Mouse (Mus musculus): ENCODE results near the gene Tspan6. TPM values are rescaled to one million over a fixed set of nuclear protein-coding genes. Genes with fewer than 3 reads are reported as not detected.

The Tspan6 gene
- 156 and 165 TPM in 2 replicates for polyA plus RNA-seq (2014; fragmentation: Nextera tagmentation; extraction: Ambion mirVana)

GRCm38 (mm10) chrX:133898014-133898542 is at the start of gene Tspan6:
Tspan6 (minus strand) TSS chrX:133898429.
- WGBS (ENCODE audit: insufficient replicate concordance): 16% methylated on average over 33 of the region's 33 CpGs
- Histone ChIP-seq H3K27ac (ENCODE audit: low read depth, low read length) (no peak within 1 kb of the TSS), H3K4me2 (peak within 1 kb of the TSS; percentile 58), H3K27me3 (ENCODE audit: control insufficient read depth, insufficient read depth, low read length) (no peaks in the 10 kb centered on the region), H3K4me3 (ENCODE audit: low read depth, low read length) (peak within 1 kb of the TSS; percentile 55), H3K4me1 (ENCODE audit: control insufficient read depth, insufficient read depth, low read length) (no peaks in the 10 kb centered on the region), H3K9me3 (replicated peaks; ENCODE audit: control insufficient read depth, low read length) (no peaks in the 10 kb centered on the region), H3K9ac (ENCODE audit: low read depth, low read length) (peak within 1 kb of the TSS; percentile 79), H3K36me3 (ENCODE audit: control insufficient read depth, insufficient read depth, low read length) (no peaks in the 10 kb centered on the region)
- ATAC-seq (replicated peaks; ENCODE audit: insufficient number of reproducible peaks, low FRiP score, low TSS enrichment): peak; percentile 55

- Histone ChIP-seq H3K4me2 (no peak overlapping the region), H3K36me3 (ENCODE audit: control insufficient read depth, insufficient read depth, low read length) (no peaks in the 10 kb centered on the region), H3K27ac (ENCODE audit: low read depth, low read length) (no peak overlapping the region), H3K4me3 (ENCODE audit: low read depth, low read length) (no peak overlapping the region), H3K4me1 (ENCODE audit: control insufficient read depth, insufficient read depth, low read length) (no peaks in the 10 kb centered on the region), H3K9ac (ENCODE audit: low read depth, low read length) (no peak overlapping the region), H3K9me3 (replicated peaks; ENCODE audit: control insufficient read depth, low read length) (no peaks in the 10 kb centered on the region), H3K27me3 (ENCODE audit: control insufficient read depth, insufficient read depth, low read length) (no peaks in the 10 kb centered on the region)
- ATAC-seq (replicated peaks; ENCODE audit: insufficient number of reproducible peaks, low FRiP score, low TSS enrichment): no peak
- 28% methylated on average over 3 of the region's 3 CpGs for WGBS (ENCODE audit: insufficient replicate concordance)
These were observed 49.2 kb upstream of the Tspan6 start for GRCm38 (mm10) chrX:133947427-133947826.

GRCm38 (mm10) chrX:133939561-133939960 is 41.3 kb upstream of the Tspan6 start:
- Histone ChIP-seq H3K9me3 (replicated peaks; ENCODE audit: control insufficient read depth, low read length) (no peaks in the 10 kb centered on the region), H3K4me1 (ENCODE audit: control insufficient read depth, insufficient read depth, low read length) (no peaks in the 10 kb centered on the region), H3K4me3 (ENCODE audit: low read depth, low read length) (no peak overlapping the region), H3K4me2 (no peak overlapping the region), H3K36me3 (ENCODE audit: control insufficient read depth, insufficient read depth, low read length) (no peaks in the 10 kb centered on the region), H3K9ac (ENCODE audit: low read depth, low read length) (no peak overlapping the region), H3K27ac (ENCODE audit: low read depth, low read length) (no peak overlapping the region), H3K27me3 (ENCODE audit: control insufficient read depth, insufficient read depth, low read length) (no peaks in the 10 kb centered on the region)
- WGBS (ENCODE audit: insufficient replicate concordance): 40% methylated on average over 1 of the region's 1 CpGs
- no peak for ATAC-seq (replicated peaks; ENCODE audit: insufficient number of reproducible peaks, low FRiP score, low TSS enrichment)

GRCm38 (mm10) chrX:133936605-133937225 is 38.5 kb upstream of the Tspan6 start:
- H3K9ac ChIP-seq (ENCODE audit: low read depth, low read length): no peak overlapping the region
- H3K27ac ChIP-seq (ENCODE audit: low read depth, low read length): no peak overlapping the region
- no peaks in the 10 kb centered on the region for H3K36me3 ChIP-seq (ENCODE audit: control insufficient read depth, insufficient read depth, low read length)
- no peak overlapping the region for H3K4me3 ChIP-seq (ENCODE audit: low read depth, low read length)
- H3K9me3 ChIP-seq (replicated peaks; ENCODE audit: control insufficient read depth, low read length): no peaks in the 10 kb centered on the region
- ATAC-seq (replicated peaks; ENCODE audit: insufficient number of reproducible peaks, low FRiP score, low TSS enrichment): no peak
- WGBS (ENCODE audit: insufficient replicate concordance): 65% methylated on average over 4 of the region's 4 CpGs
- no peaks in the 10 kb centered on the region for H3K4me1 ChIP-seq (ENCODE audit: control insufficient read depth, insufficient read depth, low read length)
- H3K4me2 ChIP-seq: no peak overlapping the region
- H3K27me3 ChIP-seq (ENCODE audit: control insufficient read depth, insufficient read depth, low read length): no peaks in the 10 kb centered on the region

- no peaks in the 10 kb centered on the region for H3K4me1 ChIP-seq (ENCODE audit: control insufficient read depth, insufficient read depth, low read length)
- no peaks in the 10 kb centered on the region for H3K9me3 ChIP-seq (replicated peaks; ENCODE audit: control insufficient read depth, low read length)
- H3K4me3 ChIP-seq (ENCODE audit: low read depth, low read length): no peak overlapping the region
- ATAC-seq (replicated peaks; ENCODE audit: insufficient number of reproducible peaks, low FRiP score, low TSS enrichment): no peak
- WGBS (ENCODE audit: insufficient replicate concordance): 48% methylated on average over 12 of the region's 12 CpGs
- no peak overlapping the region for H3K9ac ChIP-seq (ENCODE audit: low read depth, low read length)
- no peaks in the 10 kb centered on the region for H3K36me3 ChIP-seq (ENCODE audit: control insufficient read depth, insufficient read depth, low read length)
- H3K4me2 ChIP-seq: no peak overlapping the region
- no peak overlapping the region for H3K27ac ChIP-seq (ENCODE audit: low read depth, low read length)
- H3K27me3 ChIP-seq (ENCODE audit: control insufficient read depth, insufficient read depth, low read length): no peaks in the 10 kb centered on the region
These were observed 33.2 kb upstream of the Tspan6 start for GRCm38 (mm10) chrX:133931302-133932013.

GRCm38 (mm10) chrX:133926760-133927159 is 28.5 kb upstream of the Tspan6 start:
- Histone ChIP-seq H3K9me3 (replicated peaks; ENCODE audit: control insufficient read depth, low read length) (no peaks in the 10 kb centered on the region), H3K27ac (ENCODE audit: low read depth, low read length) (no peak overlapping the region), H3K4me1 (ENCODE audit: control insufficient read depth, insufficient read depth, low read length) (no peaks in the 10 kb centered on the region), H3K4me3 (ENCODE audit: low read depth, low read length) (no peak overlapping the region), H3K27me3 (ENCODE audit: control insufficient read depth, insufficient read depth, low read length) (no peaks in the 10 kb centered on the region), H3K4me2 (no peak overlapping the region), H3K36me3 (ENCODE audit: control insufficient read depth, insufficient read depth, low read length) (no peaks in the 10 kb centered on the region), H3K9ac (ENCODE audit: low read depth, low read length) (no peak overlapping the region)
- 61% methylated on average over 5 of the region's 5 CpGs for WGBS (ENCODE audit: insufficient replicate concordance)
- ATAC-seq (replicated peaks; ENCODE audit: insufficient number of reproducible peaks, low FRiP score, low TSS enrichment): no peak

GRCm38 (mm10) chrX:133921187-133921586 is 23.0 kb upstream of the Tspan6 start:
- Histone ChIP-seq H3K27ac (ENCODE audit: low read depth, low read length) (no peak overlapping the region), H3K27me3 (ENCODE audit: control insufficient read depth, insufficient read depth, low read length) (no peaks in the 10 kb centered on the region), H3K9me3 (replicated peaks; ENCODE audit: control insufficient read depth, low read length) (no peaks in the 10 kb centered on the region), H3K4me3 (ENCODE audit: low read depth, low read length) (no peak overlapping the region), H3K36me3 (ENCODE audit: control insufficient read depth, insufficient read depth, low read length) (no peaks in the 10 kb centered on the region), H3K4me1 (ENCODE audit: control insufficient read depth, insufficient read depth, low read length) (no peaks in the 10 kb centered on the region), H3K9ac (ENCODE audit: low read depth, low read length) (no peak overlapping the region), H3K4me2 (no peak overlapping the region)
- no peak for ATAC-seq (replicated peaks; ENCODE audit: insufficient number of reproducible peaks, low FRiP score, low TSS enrichment)
- 62% methylated on average over 4 of the region's 4 CpGs for WGBS (ENCODE audit: insufficient replicate concordance)

- Histone ChIP-seq H3K9ac (ENCODE audit: low read depth, low read length) (no peak overlapping the region), H3K27ac (ENCODE audit: low read depth, low read length) (peak overlapping the region; percentile 70; the same call in 1 of the 2 replicates), H3K4me2 (0 out of 2 replicates have a peak overlapping the region, but pooled peaks have one; percentile 16), H3K36me3 (ENCODE audit: control insufficient read depth, insufficient read depth, low read length) (no peaks in the 10 kb centered on the region), H3K27me3 (ENCODE audit: control insufficient read depth, insufficient read depth, low read length) (no peaks in the 10 kb centered on the region), H3K9me3 (replicated peaks; ENCODE audit: control insufficient read depth, low read length) (no peaks in the 10 kb centered on the region), H3K4me3 (ENCODE audit: low read depth, low read length) (no peak overlapping the region), H3K4me1 (ENCODE audit: control insufficient read depth, insufficient read depth, low read length) (0 out of 2 replicates have a peak, but pooled peaks cover 6% of the 10 kb centered on the region)
- peak; percentile 63 for ATAC-seq (replicated peaks; ENCODE audit: insufficient number of reproducible peaks, low FRiP score, low TSS enrichment)
- 38% methylated on average over 7 of the region's 7 CpGs for WGBS (ENCODE audit: insufficient replicate concordance)
These were observed 16.0 kb upstream of the Tspan6 start for GRCm38 (mm10) chrX:133914219-133914618.
